Mouse (Mus musculus) intestine, embryonic 14.5 days (tissue): Measurements from ENCODE around the gene Acsf3. TPM values are rescaled to one million over a fixed set of nuclear protein-coding genes. Genes with fewer than 3 reads are reported as not detected.

Source experiments
- ATAC-seq: fragments of 200-750 bp; cut with Nextera tagmentation; replicated peaks from 2 replicates; pipeline ENCODE4 v1.8.0; 2017; ENCODE audit warnings: low read depth, moderate number of reproducible peaks, moderate TSS enrichment, moderate library complexity; ENCODE audit not compliant: low FRiP score, low TSS enrichment
- DNase-seq: peaks from one replicate; pipeline ENCODE4 v3.0.0-alpha.2; 2018; ENCODE audit warnings: low spot score
- H3K27ac ChIP-seq: fragments of 300-500 bp; sonication (generic); 2 replicates; pipeline ENCODE4 v1.5.1; 2014; ENCODE audit warnings: low read depth, mild to moderate bottlenecking, control low read depth
- H3K27me3 ChIP-seq: fragments of 300-500 bp; sonication (generic); replicated peaks from 2 replicates; pipeline ENCODE4 v1.6.1; 2014; ENCODE audit warnings: low read length, control low read depth; ENCODE audit not compliant: control insufficient read depth, insufficient read depth
- H3K36me3 ChIP-seq: fragments of 300-500 bp; sonication (generic); 2 replicates; pipeline ENCODE4 v1.6.1; 2014; ENCODE audit warnings: low read length, control low read depth; ENCODE audit not compliant: control insufficient read depth, insufficient read depth
- H3K4me1 ChIP-seq: fragments of 300-500 bp; sonication (generic); replicated peaks from 2 replicates; pipeline ENCODE4 v1.6.1; 2014; ENCODE audit warnings: low read length, control low read depth, mixed read lengths; ENCODE audit not compliant: control insufficient read depth, insufficient read depth
- H3K4me2 ChIP-seq: fragments of 300-500 bp; sonication (generic); 2 replicates; pipeline ENCODE4 v1.6.1; 2014; ENCODE audit warnings: low read length
- H3K4me3 ChIP-seq: fragments of 300-500 bp; sonication (generic); 2 replicates; pipeline ENCODE4 v1.5.1; 2014; ENCODE audit warnings: low read depth, low read length, control low read depth, mixed read lengths
- H3K9ac ChIP-seq: fragments of 300-500 bp; sonication (generic); 2 replicates; pipeline ENCODE4 v1.6.1; 2014; ENCODE audit warnings: mild to moderate bottlenecking, low read length
- H3K9me3 ChIP-seq: fragments of 300-500 bp; sonication (generic); 2 replicates; pipeline ENCODE4 v1.6.1; 2016; ENCODE audit warnings: low read length, control low read depth; ENCODE audit not compliant: control insufficient read depth
- WGBS: fragments of 180-500 bp; shearing (Covaris S2); extraction: QIAGEN DNeasy Blood & Tissue Kit; methylation state at CpG from one replicate; pipeline ENCODE4 v1.1.7; 2014; 5-methylcytosine and 5-hydroxymethylcytosine counted together
- polyA plus RNA-seq: library from polyadenylated mRNA; unstranded; fragments of >200 nt; fragmentation: Nextera tagmentation; extraction: Ambion mirVana; gene quantifications from 2 replicates; pipeline ENCODE4 v1.2.1, GENCODE M21; 2014

Gene Acsf3
- polyA plus RNA-seq, 1 experiment from 2014 or later = 21.6 TPM

GRCm38 (mm10) chr8:122845662-122846061 is 70.4 kb downstream of the Acsf3 start:
- no peaks in the 10 kb centered on the region for H3K36me3 ChIP-seq
- no peak overlapping the region for H3K4me2 ChIP-seq
- H3K9me3 ChIP-seq = no peaks in the 10 kb centered on the region
- no peaks in the 10 kb centered on the region for H3K27me3 ChIP-seq
- no peaks in the 10 kb centered on the region for H3K4me1 ChIP-seq
- no peak overlapping the region for H3K27ac ChIP-seq
- no peak overlapping the region for H3K4me3 ChIP-seq
- no peak overlapping the region for H3K9ac ChIP-seq
- peak; percentile 61 for DNase-seq
- ATAC-seq = 0 out of 2 replicates have a peak, but pooled peaks have one; percentile 22
- 61% methylated on average over 4 of the region's 4 CpGs for WGBS

GRCm38 (mm10) chr8:122847829-122848561 is 72.7 kb downstream of the Acsf3 start, which contains the start of gene Cdh15:
TSS of gene Cdh15 (plus strand) at chr8:122847966.
- H3K9me3 ChIP-seq = no peaks in the 10 kb centered on the region
- no peaks in the 10 kb centered on the region for H3K36me3 ChIP-seq
- H3K4me1 ChIP-seq = no peaks in the 10 kb centered on the region
- H3K9ac ChIP-seq = no peak within 1 kb of the TSS
- ATAC-seq (peak; percentile 78), DNase-seq (peak; percentile 67)
- no peak within 1 kb of the TSS for H3K27ac ChIP-seq
- peak within 1 kb of the TSS; percentile 31; the same call in 1 of the 2 replicates for H3K4me2 ChIP-seq
- WGBS = 16% methylated on average over 18 of the region's 18 CpGs
- no peaks in the 10 kb centered on the region for H3K27me3 ChIP-seq
- no peak within 1 kb of the TSS for H3K4me3 ChIP-seq

DNA sequence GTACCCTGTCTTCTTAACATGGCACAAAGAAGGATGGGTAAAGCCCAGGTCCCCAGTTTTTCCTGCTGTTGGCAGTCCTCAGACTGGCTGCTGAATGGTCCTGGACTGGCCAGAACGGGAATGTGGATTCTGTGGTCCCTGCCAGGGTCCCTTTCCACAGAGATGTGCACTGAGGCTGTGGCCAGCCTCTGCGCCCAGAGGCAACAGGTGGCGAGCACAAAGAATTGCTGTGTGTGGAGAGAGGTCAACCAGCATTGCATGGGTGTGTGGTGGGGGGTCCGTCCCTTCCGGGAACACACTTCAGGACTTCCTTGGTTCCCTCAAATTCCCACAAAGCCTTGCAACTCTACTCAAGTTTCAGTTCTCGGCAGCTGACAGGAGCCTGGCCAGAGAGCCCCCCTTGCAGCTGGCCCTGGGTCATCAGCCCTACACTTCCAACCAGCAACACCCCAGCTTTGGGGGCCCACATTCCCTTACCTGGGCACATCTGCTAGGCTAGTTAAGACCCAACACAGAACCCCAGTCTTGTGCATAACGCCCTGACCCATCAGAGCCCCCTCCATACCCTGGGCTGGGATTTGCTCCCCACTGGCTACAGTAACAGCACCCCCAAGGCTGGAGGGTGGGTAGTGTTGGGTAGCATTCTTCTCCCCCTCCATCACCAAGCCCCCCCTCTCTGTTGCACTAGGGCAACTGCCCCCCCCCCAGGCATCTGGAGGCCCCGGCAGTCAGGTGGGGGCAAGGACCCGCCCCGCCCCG is 74.0 kb downstream of the Acsf3 start:
- no peaks in the 10 kb centered on the region for H3K27me3 ChIP-seq
- H3K4me1 ChIP-seq = peaks cover 2% of the 10 kb centered on the region; the same call in 1 of the 2 replicates
- H3K36me3 ChIP-seq = no peaks in the 10 kb centered on the region
- H3K9ac ChIP-seq = no peak overlapping the region
- DNase-seq (no peak), ATAC-seq (no peak)
- H3K4me3 ChIP-seq = no peak overlapping the region
- H3K27ac ChIP-seq = no peak overlapping the region
- WGBS = 68% methylated on average over 11 of the region's 11 CpGs
- no peak overlapping the region for H3K4me2 ChIP-seq
- no peaks in the 10 kb centered on the region for H3K9me3 ChIP-seq

- Histone ChIP-seq H3K36me3 (no peaks in the 10 kb centered on the region), H3K27ac (no peak overlapping the region), H3K4me1 (peaks cover 3% of the 10 kb centered on the region; the same call in 1 of the 2 replicates), H3K9ac (no peak overlapping the region), H3K4me3 (no peak overlapping the region), H3K4me2 (no peak overlapping the region), H3K27me3 (no peaks in the 10 kb centered on the region), H3K9me3 (no peaks in the 10 kb centered on the region)
- DNase-seq (no peak), ATAC-seq (no peak)
- 60% methylated on average over 3 of the region's 3 CpGs for WGBS
These were observed 75.5 kb downstream of the Acsf3 start for GRCm38 (mm10) chr8:122850641-122851240.

DNA sequence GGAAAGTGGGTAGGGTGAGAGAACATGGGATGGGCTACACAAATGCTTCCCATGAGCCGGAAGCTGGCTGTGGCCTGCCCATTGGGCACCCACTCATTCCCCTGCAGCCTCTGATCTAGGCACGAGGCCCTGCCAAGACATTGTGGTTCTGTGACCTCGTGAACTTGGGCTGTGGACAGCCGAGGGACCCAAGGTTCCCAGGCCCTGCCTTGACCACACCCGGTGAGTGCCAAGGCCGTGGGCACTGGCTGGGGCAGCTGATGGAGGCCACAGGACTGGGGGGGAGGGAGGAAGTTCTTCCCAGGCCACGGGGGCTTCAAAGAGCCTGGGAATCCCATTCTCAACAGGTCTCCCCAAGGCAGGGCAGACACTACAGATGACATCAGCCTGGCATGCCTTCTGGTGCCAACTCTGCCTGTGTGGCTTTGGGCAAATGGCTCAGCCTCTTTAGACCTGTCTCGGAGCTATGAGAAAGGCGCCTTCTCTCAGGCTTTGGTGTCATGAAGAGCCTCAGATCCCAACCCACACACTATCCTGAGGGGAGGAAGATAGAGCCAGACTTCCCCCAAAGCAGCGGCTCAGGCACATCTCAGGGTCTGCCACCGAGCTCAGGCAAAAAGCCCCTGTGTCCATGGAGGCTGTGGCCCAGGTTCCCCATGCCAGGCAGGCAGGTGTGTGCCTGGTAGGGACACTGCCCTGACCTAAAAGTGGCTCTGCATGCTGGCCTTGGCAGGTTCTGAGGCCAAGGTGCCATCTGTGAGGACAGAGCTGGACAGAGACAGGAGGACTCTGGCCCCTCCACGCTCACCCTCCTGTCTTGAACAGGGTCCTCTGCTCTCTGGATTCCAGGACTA is 76.6 kb downstream of the Acsf3 start:
- DNase-seq (no peak), ATAC-seq (no peak)
- 86% methylated on average over 12 of the region's 12 CpGs for WGBS
- Histone ChIP-seq H3K27me3 (no peaks in the 10 kb centered on the region), H3K27ac (no peak overlapping the region), H3K4me3 (no peak overlapping the region), H3K36me3 (no peaks in the 10 kb centered on the region), H3K9ac (no peak overlapping the region), H3K4me2 (no peak overlapping the region), H3K4me1 (peaks cover 3% of the 10 kb centered on the region; the same call in 1 of the 2 replicates), H3K9me3 (no peaks in the 10 kb centered on the region)

GRCm38 (mm10) chr8:122852546-122852905 is 77.2 kb downstream of the Acsf3 start:
- no peak for ATAC-seq
- DNase-seq = no peak
- no peaks in the 10 kb centered on the region for H3K36me3 ChIP-seq
- H3K9me3 ChIP-seq = no peaks in the 10 kb centered on the region
- H3K9ac ChIP-seq = no peak overlapping the region
- H3K4me2 ChIP-seq = no peak overlapping the region
- no peak overlapping the region for H3K4me3 ChIP-seq
- H3K27ac ChIP-seq = no peak overlapping the region
- no peaks in the 10 kb centered on the region for H3K27me3 ChIP-seq
- WGBS = 70% methylated on average over 1 of the region's 1 CpGs
- H3K4me1 ChIP-seq = peaks cover 3% of the 10 kb centered on the region; the same call in 1 of the 2 replicates

DNA sequence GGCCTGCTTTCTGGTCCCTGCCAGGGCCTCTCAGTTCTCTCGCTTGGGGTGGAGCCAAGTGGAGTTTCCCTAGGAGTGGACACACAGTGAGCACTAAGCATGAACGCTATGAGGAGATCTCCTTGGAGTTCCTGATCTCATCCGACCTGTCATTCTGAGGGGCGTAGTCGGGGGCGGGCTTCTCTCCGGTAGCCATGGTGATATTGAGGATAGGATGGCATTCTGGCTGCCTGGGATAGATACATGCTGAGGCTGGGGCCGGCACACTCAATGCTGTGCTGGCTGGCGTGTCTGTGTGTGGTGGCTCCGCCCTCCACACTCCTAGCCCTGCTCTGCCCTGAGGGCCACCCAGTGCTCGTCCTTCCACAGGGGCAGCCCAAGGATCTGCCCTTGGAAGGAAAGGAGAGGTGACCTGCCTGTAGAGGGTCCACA is 78.1 kb downstream of the Acsf3 start:
- WGBS = 27% methylated on average over 11 of the region's 11 CpGs
- H3K4me1 ChIP-seq = peaks cover 3% of the 10 kb centered on the region; the same call in 1 of the 2 replicates
- no peak overlapping the region for H3K9ac ChIP-seq
- no peaks in the 10 kb centered on the region for H3K9me3 ChIP-seq
- ATAC-seq (peak; percentile 60), DNase-seq (no peak)
- no peaks in the 10 kb centered on the region for H3K36me3 ChIP-seq
- H3K27ac ChIP-seq = no peak overlapping the region
- H3K4me2 ChIP-seq = no peak overlapping the region
- no peaks in the 10 kb centered on the region for H3K27me3 ChIP-seq
- H3K4me3 ChIP-seq = no peak overlapping the region

DNA sequence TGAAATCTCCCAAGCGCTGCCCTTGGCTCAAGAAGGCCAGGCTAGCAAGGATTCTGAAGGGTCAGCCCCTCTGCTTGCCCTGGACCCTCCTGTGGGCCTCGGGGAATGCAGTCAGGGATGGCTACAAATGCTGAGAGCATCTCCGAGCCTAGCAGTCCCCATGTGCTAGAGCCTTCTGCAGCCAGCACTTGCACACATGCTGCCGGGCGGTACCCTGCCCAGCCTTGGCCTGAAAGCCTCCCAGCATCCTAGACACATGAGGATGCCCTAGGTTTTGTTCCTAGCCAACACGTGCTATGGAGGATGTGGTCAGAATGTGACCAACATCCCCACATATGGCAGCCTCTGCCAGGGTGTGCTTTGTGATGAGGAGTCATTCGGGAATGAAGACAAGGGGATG is 79.1 kb downstream of the Acsf3 start:
- H3K9me3 ChIP-seq = no peaks in the 10 kb centered on the region
- H3K36me3 ChIP-seq = no peaks in the 10 kb centered on the region
- no peak for ATAC-seq

More for the DNA sequence above, 79.1 kb downstream of the Acsf3 start:
- DNase-seq = no peak
- no peak overlapping the region for H3K4me2 ChIP-seq
- peaks cover 3% of the 10 kb centered on the region; the same call in 1 of the 2 replicates for H3K4me1 ChIP-seq
- no peaks in the 10 kb centered on the region for H3K27me3 ChIP-seq
- H3K4me3 ChIP-seq = no peak overlapping the region
- H3K27ac ChIP-seq = no peak overlapping the region
- H3K9ac ChIP-seq = no peak overlapping the region
- 57% methylated on average over 7 of the region's 7 CpGs for WGBS
